Mouse (Mus musculus) lung, postnatal 0 days (tissue): ENCODE measurements around the gene Oasl1.

ENCODE experiments used
- CTCF ChIP-seq: IDR thresholded peaks from 2 replicates; pipeline ENCODE4 v1.5.1; 2016; ENCODE audit warnings: antibody characterized with exemption, mild to moderate bottlenecking
- EP300 ChIP-seq: IDR thresholded peaks from 2 replicates; pipeline ENCODE4 v1.6.1; 2016; ENCODE audit warnings: antibody characterized with exemption, mild to moderate bottlenecking, control low read depth

DNA sequence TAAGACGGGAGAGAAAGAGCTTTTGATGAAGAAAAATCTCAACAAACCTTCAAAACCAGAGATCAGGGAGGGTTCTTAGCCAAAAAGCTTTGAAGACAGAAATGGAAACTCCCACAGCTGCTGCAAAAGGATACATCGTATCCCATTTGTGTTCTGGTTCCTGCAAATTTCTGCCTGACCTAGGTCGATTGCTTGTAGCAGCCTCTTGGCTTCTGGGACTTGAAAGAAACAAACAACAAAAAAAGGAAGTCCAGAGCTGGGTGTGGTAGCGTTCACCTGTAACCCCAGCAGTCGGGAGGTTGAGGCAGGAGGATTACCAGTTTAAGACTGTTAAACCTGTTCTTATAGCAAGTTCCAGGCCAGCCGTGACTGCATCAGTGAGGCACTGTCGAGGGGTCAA lies 24.2 kb upstream of the Oasl1 start:
- no peak for TF ChIP-seq CTCF
- no peak for TF ChIP-seq EP300
